ENCODE assay signal across 17 mouse cellular contexts in genomic region chr5:141055596-141056343, GRCm38 (mm10). TPM values are rescaled to one million over a fixed set of nuclear protein-coding genes. Genes with fewer than 3 reads are reported as not detected.
DNase-seq lines count a peak whose midpoint lies in the region; ATAC-seq and TF ChIP-seq lines count a peak whose summit lies in the region.
"Had no signal": no experiment of that assay in that cellular context is flagged by ENCODE, and none has a peak within 500 bp of the region (broad histone marks: within the 10 kb centered on the region; RNA-seq: fewer than 3 reads in every experiment).

No protein-coding gene starts in this region.

- peak; percentile 35 for DNase-seq in lung, postnatal 0 days (ENCODE audit: low spot score)
- DNase-seq in lung, postnatal 14 days = no peak
- peak; percentile 12 to 60 for DNase-seq in spleen, postnatal 10 days (ENCODE audit: low spot score in 2 of 2)
- no peak for DNase-seq in left cerebral cortex, adult 8-10 months (ENCODE audit: low spot score in 2 of 2)
- no peak for DNase-seq in left cerebral cortex, adult 9 months (ENCODE audit: low spot score in 2 of 2)
- DNase-seq: adrenal gland, adult 2 months; kidney, postnatal 10 days had no signal

- no peak for TF ChIP-seq EP300 in lung, postnatal 0 days (IDR thresholded peaks at IDR 0.05)

- H3K9ac ChIP-seq in lung, postnatal 0 days (replicated peaks; ENCODE audit: low read depth) = no peak overlapping the region
- H3K9ac ChIP-seq: embryonic facial prominence, embryonic 15.5 days; forebrain, embryonic 13.5 days; heart, embryonic 13.5 days; limb, embryonic 12.5 days; lung, embryonic 15.5 days; midbrain, embryonic 13.5 days had no signal

- no peaks in the 10 kb centered on the region for H3K36me3 ChIP-seq in lung, postnatal 0 days (ENCODE audit: insufficient read depth, low read length)
- H3K36me3 ChIP-seq: embryonic facial prominence, embryonic 15.5 days; heart, embryonic 13.5 days; limb, embryonic 12.5 days; lung, embryonic 15.5 days; midbrain, embryonic 13.5 days had no signal

- H3K4me1 ChIP-seq in lung, postnatal 0 days (ENCODE audit: insufficient read depth, low read depth, low read length) = no peaks in the 10 kb centered on the region
- H3K4me1 ChIP-seq in bone marrow macrophage, adult 2 months (ENCODE audit: control insufficient read depth, insufficient read depth, low read length) = peaks cover 31% of the 10 kb centered on the region
- H3K4me1 ChIP-seq: embryonic facial prominence, embryonic 15.5 days; forebrain, embryonic 13.5 days; heart, embryonic 13.5 days; lung, embryonic 15.5 days; midbrain, embryonic 13.5 days had no signal

- H3K4me2 ChIP-seq in lung, postnatal 0 days (replicated peaks; ENCODE audit: low read depth, low read length) = no peak overlapping the region
- H3K4me2 ChIP-seq: embryonic facial prominence, embryonic 15.5 days; forebrain, embryonic 13.5 days; heart, embryonic 13.5 days; limb, embryonic 12.5 days; lung, embryonic 15.5 days; midbrain, embryonic 13.5 days had no signal

- no peak for ATAC-seq in lung, postnatal 0 days
- peak; percentile 86 for ATAC-seq in megakaryocyte, adult 5-6 weeks (ENCODE audit: poor library complexity, severe bottlenecking)
- no peak for ATAC-seq in frontal cortex, adult (ENCODE audit: low TSS enrichment)
- ATAC-seq: forebrain, embryonic 13.5 days; intestine, embryonic 16.5 days; midbrain, embryonic 13.5 days had no signal

- H3K9me3 ChIP-seq in lung, postnatal 0 days (ENCODE audit: low read length) = no peaks in the 10 kb centered on the region; the same call in 1 of the 2 replicates
- H3K9me3 ChIP-seq: lung, embryonic 15.5 days had no signal

- H3K4me3 ChIP-seq in lung, postnatal 0 days (ENCODE audit: low read depth, low read length) = no peak overlapping the region
- H3K4me3 ChIP-seq in bone marrow macrophage, adult 2 months (ENCODE audit: insufficient read depth, low read length) = peak overlapping the region; percentile 23; the same call in 1 of the 2 replicates
- H3K4me3 ChIP-seq: embryonic facial prominence, embryonic 15.5 days; forebrain, embryonic 13.5 days; heart, embryonic 13.5 days; limb, embryonic 12.5 days; lung, embryonic 15.5 days; midbrain, embryonic 13.5 days had no signal

- WGBS in lung, postnatal 0 days = 67% methylated on average over 10 of the region's 10 CpGs

- no peak for TF ChIP-seq POLR2A in bone marrow macrophage, adult 2 months (IDR thresholded peaks at IDR 0.05; ENCODE audit: borderline replicate concordance, low read depth, low read length)

- H3K27ac ChIP-seq in lung, postnatal 0 days (ENCODE audit: low read length) = no peak overlapping the region
- peak overlapping the region; percentile 87 for H3K27ac ChIP-seq in bone marrow macrophage, adult 2 months (ENCODE audit: insufficient read depth, low read depth, low read length)
- H3K27ac ChIP-seq: embryonic facial prominence, embryonic 15.5 days; forebrain, embryonic 13.5 days; heart, embryonic 13.5 days; limb, embryonic 12.5 days; lung, embryonic 15.5 days; midbrain, embryonic 13.5 days had no signal

- no peaks in the 10 kb centered on the region for H3K27me3 ChIP-seq in lung, postnatal 0 days (replicated peaks; ENCODE audit: insufficient read depth, low read length)
- H3K27me3 ChIP-seq: embryonic facial prominence, embryonic 15.5 days; forebrain, embryonic 13.5 days; heart, embryonic 13.5 days; limb, embryonic 12.5 days; lung, embryonic 15.5 days; midbrain, embryonic 13.5 days had no signal

- no peak for TF ChIP-seq CTCF in lung, postnatal 0 days (IDR thresholded peaks at IDR 0.05)
- no peak for TF ChIP-seq CTCF in bone marrow macrophage, adult 2 months (IDR thresholded peaks at IDR 0.05; ENCODE audit: low read depth, low read length)

RNA-seq across cellular contexts. Expression of gene Card11, which starts 55.4 kb away (rescaled TPM):
- polyA plus RNA-seq in lung, postnatal 0 days (2015; fragmentation: Nextera tagmentation; extraction: Ambion mirVana) = 2.1 and 2.3 TPM in 2 replicates
- polyA plus RNA-seq in bone marrow macrophage, adult 2 months (2012; ENCODE audit: insufficient read depth, insufficient read length, missing spikeins) = 5.7 and 6.1 TPM in 2 replicates
- 3.7 and 4.0 TPM in 2 replicates for total RNA-seq in megakaryocyte, adult 5-6 weeks (2015)
- total RNA-seq in megakaryocyte, adult 5-6 weeks (2017) = 2.5 and 4.2 TPM in 2 replicates
- 1 to 10 TPM in 1 of 4 experiments, under 1 TPM in 3; 0.30 to 1.6 (median 0.58) TPM for total RNA-seq in left cerebral cortex, adult 8-10 months (2022)
- polyA plus RNA-seq: forebrain, embryonic 13.5 days had no signal

Comparison
In these comparisons a context has a peak if more than half of its experiments do, and no peak if none do; other contexts are left out.
1. DNase-seq: peak in lung, postnatal 0 days (single experiment) and spleen, postnatal 10 days (2 of 2); none in lung, postnatal 14 days (single experiment), left cerebral cortex, adult 8-10 months (0 of 2) and left cerebral cortex, adult 9 months (0 of 2).